Comparison of ENCODE assay signal across 8 mouse cellular contexts in genomic region chr5:115488841-115489698, GRCm38 (mm10). TPM values are rescaled to one million over a fixed set of nuclear protein-coding genes. Genes with fewer than 3 reads are reported as not detected.
DNase-seq lines count a peak whose midpoint lies in the region; ATAC-seq and TF ChIP-seq lines count a peak whose summit lies in the region.

No protein-coding gene starts in this region.

- no peaks in the 10 kb centered on the region for H3K36me3 ChIP-seq in hindbrain, postnatal 0 days (ENCODE audit: insufficient read depth, low read length)

- under 1% methylated on average over 38 of the region's 39 CpGs for WGBS in hindbrain, postnatal 0 days

- intact Hi-C loops in left cerebral cortex, adult 2 months (cut with DNase I): no loop called here

- peak overlapping the region; percentile 99 for H3K27ac ChIP-seq in hindbrain, postnatal 0 days
- peak overlapping the region; percentile 100 for H3K27ac ChIP-seq in left cerebral cortex, adult 2 months

- TF ChIP-seq CTCF in hindbrain, postnatal 0 days (IDR thresholded peaks at IDR 0.05; ENCODE audit: low read depth): no peak
- no peak for TF ChIP-seq CTCF in left cerebral cortex, adult 2 months (IDR thresholded peaks at IDR 0.05)

- H3K9ac ChIP-seq in hindbrain, postnatal 0 days (replicated peaks; ENCODE audit: low read length): peak overlapping the region; percentile 75

- H3K4me1 ChIP-seq in hindbrain, postnatal 0 days (ENCODE audit: insufficient read depth, low read length): peaks cover 11% of the 10 kb centered on the region; the same call in 1 of the 2 replicates

- ATAC-seq in hindbrain, postnatal 0 days: peak; percentile 81
- peak; percentile 36 for ATAC-seq in megakaryocyte, adult 5-6 weeks (ENCODE audit: poor library complexity, severe bottlenecking)

- H3K27me3 ChIP-seq in hindbrain, postnatal 0 days (ENCODE audit: insufficient read depth, low read length): no peaks in the 10 kb centered on the region

- no peaks in the 10 kb centered on the region for H3K9me3 ChIP-seq in hindbrain, postnatal 0 days (ENCODE audit: low read length)

- H3K4me2 ChIP-seq in hindbrain, postnatal 0 days (ENCODE audit: low read depth, low read length): peak overlapping the region; percentile 53

- peak overlapping the region; percentile 28 for H3K4me3 ChIP-seq in hindbrain, postnatal 0 days (ENCODE audit: low read length)
- peak overlapping the region; percentile 59 for H3K4me3 ChIP-seq in left cerebral cortex, adult 2 months

- peak; percentile 87 for DNase-seq in T-cell, adult 2 months (ENCODE audit: low spot score)
- peak; percentile 70 to 87 for DNase-seq in cerebellum, postnatal 36 days
- peak; percentile 83 for DNase-seq in gastrocnemius, adult 18-20 months (ENCODE audit: low spot score)
- DNase-seq in hindbrain, postnatal 0 days (ENCODE audit: low spot score): peak; percentile 91
- DNase-seq in left cerebral cortex, adult 2 months (ENCODE audit: extremely low spot score in 1 of 2, low spot score in 2 of 2): peak; percentile 75 to 77
- peak; percentile 81 for DNase-seq in right cerebral cortex, postnatal 25 days
- DNase-seq in yolk sac, embryonic 10.5 days (ENCODE audit: low spot score): peak; percentile 88

RNA-seq across cellular contexts. Expression of gene Sirt4, which starts 4.5 kb away (rescaled TPM):
- 10 to 100 TPM; 14.8 to 16.5 TPM for total RNA-seq in gastrocnemius, adult 18-20 months (2021)
- total RNA-seq in hindbrain, postnatal 0 days (2014; rRNA removed): 25.8 and 33.7 TPM in 2 replicates
- 20.2 and 21.8 TPM in 2 replicates for polyA plus RNA-seq in hindbrain, postnatal 0 days (2015; fragmentation: Nextera tagmentation; extraction: Ambion mirVana)
- total RNA-seq in left cerebral cortex, adult 2 months (2021): 10 to 100 TPM; 40.7 to 43.5 TPM
- total RNA-seq in megakaryocyte, adult 5-6 weeks (2015): 3.6 and 5.4 TPM in 2 replicates
- 2.0 and 3.3 TPM in 2 replicates for total RNA-seq in megakaryocyte, adult 5-6 weeks (2017)

RNA-seq across cellular contexts. Expression of gene Pxn, which starts 17.4 kb away (rescaled TPM):
- 10 to 100 TPM; 87.2 to 94.2 TPM for total RNA-seq in gastrocnemius, adult 18-20 months (2021)
- 40.6 and 41.0 TPM in 2 replicates for total RNA-seq in hindbrain, postnatal 0 days (2014; rRNA removed)
- 16.8 and 18.0 TPM in 2 replicates for polyA plus RNA-seq in hindbrain, postnatal 0 days (2015; fragmentation: Nextera tagmentation; extraction: Ambion mirVana)
- 10 to 100 TPM; 22.8 to 25.7 TPM for total RNA-seq in left cerebral cortex, adult 2 months (2021)
- 81.3 and 93.8 TPM in 2 replicates for total RNA-seq in megakaryocyte, adult 5-6 weeks (2015)
- 151 and 199 TPM in 2 replicates for total RNA-seq in megakaryocyte, adult 5-6 weeks (2017)

RNA-seq across cellular contexts. Expression of gene Pla2g1b, which starts 23.0 kb away (rescaled TPM):
- total RNA-seq in gastrocnemius, adult 18-20 months (2021): not detected
- total RNA-seq in hindbrain, postnatal 0 days (2014; rRNA removed): not detected in 2 replicates
- not detected in 2 replicates for polyA plus RNA-seq in hindbrain, postnatal 0 days (2015; fragmentation: Nextera tagmentation; extraction: Ambion mirVana)
- not detected for total RNA-seq in left cerebral cortex, adult 2 months (2021)
- not detected in 2 replicates for total RNA-seq in megakaryocyte, adult 5-6 weeks (2015)
- total RNA-seq in megakaryocyte, adult 5-6 weeks (2017): not detected in 2 replicates

RNA-seq across cellular contexts. Expression of gene Msi1, which starts 59.7 kb away (rescaled TPM):
- total RNA-seq in gastrocnemius, adult 18-20 months (2021): under 1 TPM in 1 of 2 experiments, not detected in 1; 0.57 TPM
- 75.9 and 88.1 TPM in 2 replicates for total RNA-seq in hindbrain, postnatal 0 days (2014; rRNA removed)
- 45.1 and 46.2 TPM in 2 replicates for polyA plus RNA-seq in hindbrain, postnatal 0 days (2015; fragmentation: Nextera tagmentation; extraction: Ambion mirVana)
- 10 to 100 TPM; 46.1 to 51.8 TPM for total RNA-seq in left cerebral cortex, adult 2 months (2021)
- total RNA-seq in megakaryocyte, adult 5-6 weeks (2015): not detected in 2 replicates
- not detected in 2 replicates for total RNA-seq in megakaryocyte, adult 5-6 weeks (2017)

Comparison
In these comparisons a context has a peak if more than half of its experiments do, and no peak if none do; other contexts are left out.
1. Peak in every context shown above with its lines: DNase-seq, ATAC-seq, H3K4me3 ChIP-seq and H3K27ac ChIP-seq.